Mouse (Mus musculus): Measurements from ENCODE around the gene Arrb1. TPM values are rescaled to one million over a fixed set of nuclear protein-coding genes. Genes with fewer than 3 reads are reported as not detected.

The Arrb1 gene
- polyA plus RNA-seq, 1 experiment, result 14.9 TPM

DNA sequence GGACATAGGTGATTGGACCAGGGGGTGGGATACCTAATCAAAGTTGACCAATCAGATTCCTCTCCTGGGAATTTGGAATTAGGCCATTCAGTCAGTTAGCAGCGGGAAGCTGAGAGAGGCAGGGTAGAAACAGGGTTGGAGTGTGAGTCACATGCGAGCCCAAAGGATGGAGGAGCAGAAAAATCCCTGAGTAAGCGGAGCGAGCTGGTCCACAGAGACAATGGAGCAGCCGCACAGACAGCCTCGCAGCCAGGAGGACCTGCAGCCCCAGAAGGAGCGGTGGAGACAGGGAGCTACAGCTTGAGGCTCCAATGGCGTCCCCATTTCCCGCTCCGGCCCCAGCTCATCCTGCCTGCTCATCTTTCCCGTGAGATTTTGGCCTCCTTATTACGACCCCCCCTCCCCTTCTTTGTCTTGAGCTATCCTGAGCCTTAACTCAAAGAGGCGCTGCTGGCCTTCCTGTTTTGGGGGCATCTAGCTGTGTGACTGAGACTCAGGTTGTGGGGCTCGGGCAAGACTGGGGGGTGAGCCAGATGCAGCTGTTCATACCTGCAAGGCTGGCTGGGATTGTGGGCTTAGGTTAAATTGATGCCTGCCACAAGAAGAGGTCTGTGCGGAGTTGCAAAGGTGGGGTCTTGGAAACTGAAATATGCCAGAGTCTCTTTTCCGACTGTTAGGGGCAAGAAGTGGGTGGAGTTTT is 44.4 kb downstream of the Arrb1 start:
- Histone ChIP-seq H3K27me3 (ENCODE audit: control insufficient read depth, insufficient read depth, low read length) (no peaks in the 10 kb centered on the region), H3K4me3 (ENCODE audit: control insufficient read depth, low read depth, low read length) (no peak overlapping the region), H3K4me1 (ENCODE audit: control insufficient read depth, insufficient read depth, low read length) (peaks cover 3% of the 10 kb centered on the region), H3K36me3 (ENCODE audit: control insufficient read depth, insufficient read depth, low read length) (no peaks in the 10 kb centered on the region), H3K27ac (ENCODE audit: control insufficient read depth, insufficient read depth, low read depth, low read length) (no peak overlapping the region)
- no peak for TF ChIP-seq POLR2A (IDR thresholded peaks at IDR 0.05; ENCODE audit: control insufficient read depth, low read depth, low read length)
- TF ChIP-seq CTCF (IDR thresholded peaks at IDR 0.05; ENCODE audit: control insufficient read depth, insufficient read depth, insufficient replicate concordance, low read depth, low read length), result no peak

DNA sequence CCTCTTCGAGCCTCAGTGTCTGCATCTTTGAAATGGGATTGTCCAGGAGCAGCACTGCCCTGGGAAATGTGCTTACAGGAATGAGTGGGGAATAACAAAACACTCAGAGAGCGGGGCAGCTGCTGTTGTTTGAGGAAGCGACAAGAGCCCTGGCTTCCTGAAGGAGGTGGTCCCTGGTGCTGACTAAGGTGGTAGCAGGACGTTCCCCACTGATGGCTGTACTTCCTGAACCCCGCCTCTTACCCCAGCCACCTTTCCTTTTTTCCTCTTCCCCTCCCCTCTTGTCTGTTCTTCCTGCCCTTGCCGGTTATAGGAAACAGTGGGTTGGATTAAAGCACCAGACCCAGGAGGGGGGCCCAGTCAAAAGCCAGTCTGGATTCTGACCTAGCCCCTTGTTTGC is 45.0 kb downstream of the Arrb1 start:
- TF ChIP-seq CTCF (IDR thresholded peaks at IDR 0.05; ENCODE audit: control insufficient read depth, insufficient read depth, insufficient replicate concordance, low read depth, low read length), result no peak
- no peak for TF ChIP-seq POLR2A (IDR thresholded peaks at IDR 0.05; ENCODE audit: control insufficient read depth, low read depth, low read length)
- Histone ChIP-seq H3K27me3 (ENCODE audit: control insufficient read depth, insufficient read depth, low read length) (no peaks in the 10 kb centered on the region), H3K27ac (ENCODE audit: control insufficient read depth, insufficient read depth, low read depth, low read length) (no peak overlapping the region), H3K36me3 (ENCODE audit: control insufficient read depth, insufficient read depth, low read length) (no peaks in the 10 kb centered on the region), H3K4me1 (ENCODE audit: control insufficient read depth, insufficient read depth, low read length) (no peaks in the 10 kb centered on the region; the same call in 1 of the 2 replicates), H3K4me3 (ENCODE audit: control insufficient read depth, low read depth, low read length) (no peak overlapping the region)

DNA sequence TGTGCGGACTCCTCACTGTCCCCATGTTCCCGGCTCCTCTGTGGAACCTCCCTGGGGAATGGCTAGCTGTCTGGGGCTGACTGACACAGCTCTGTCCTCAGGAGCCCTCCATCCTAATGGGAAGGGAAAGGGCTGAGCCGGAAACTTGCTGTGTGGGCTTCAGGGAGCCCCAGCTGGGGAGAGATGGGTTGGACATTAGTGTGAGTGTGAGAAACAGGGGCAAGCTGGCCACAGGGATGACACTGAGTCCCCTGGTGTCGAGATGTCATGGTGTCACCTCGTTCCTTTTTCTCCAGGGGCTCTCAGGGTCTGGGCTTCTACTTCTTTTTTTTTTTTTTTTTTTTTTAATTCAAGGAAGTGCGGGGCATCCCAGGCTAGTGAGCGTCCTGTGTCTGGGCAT is 47.0 kb downstream of the Arrb1 start:
- Histone ChIP-seq H3K4me1 (ENCODE audit: control insufficient read depth, insufficient read depth, low read length) (no peaks in the 10 kb centered on the region; the same call in 1 of the 2 replicates), H3K4me3 (ENCODE audit: control insufficient read depth, low read depth, low read length) (no peak overlapping the region), H3K27me3 (ENCODE audit: control insufficient read depth, insufficient read depth, low read length) (no peaks in the 10 kb centered on the region), H3K36me3 (ENCODE audit: control insufficient read depth, insufficient read depth, low read length) (no peaks in the 10 kb centered on the region), H3K27ac (ENCODE audit: control insufficient read depth, insufficient read depth, low read depth, low read length) (no peak overlapping the region)
- TF ChIP-seq CTCF (IDR thresholded peaks at IDR 0.05; ENCODE audit: control insufficient read depth, insufficient read depth, insufficient replicate concordance, low read depth, low read length) (no peak), POLR2A (IDR thresholded peaks at IDR 0.05; ENCODE audit: control insufficient read depth, low read depth, low read length) (no peak)

DNA sequence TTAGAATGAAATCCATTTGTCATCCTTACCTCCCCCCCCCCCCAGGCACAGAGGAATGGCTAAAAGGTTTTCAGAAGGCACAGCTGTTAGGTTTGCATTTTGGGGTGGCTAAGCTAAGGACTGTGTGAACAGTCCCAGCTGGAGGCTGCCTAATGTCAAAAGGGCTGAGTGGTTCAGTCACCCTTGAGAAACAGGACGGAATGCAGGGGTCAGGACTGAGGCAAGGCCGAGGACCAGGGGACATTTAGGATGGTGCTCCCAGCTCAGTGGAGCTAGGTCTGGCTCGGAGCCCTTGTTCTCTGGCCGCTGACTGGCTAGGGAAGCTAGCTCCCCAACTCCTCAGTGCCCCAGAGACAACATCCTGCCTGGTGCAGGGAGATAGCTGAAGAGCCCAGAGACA is 47.6 kb downstream of the Arrb1 start:
- Histone ChIP-seq H3K36me3 (ENCODE audit: control insufficient read depth, insufficient read depth, low read length) (no peaks in the 10 kb centered on the region), H3K27ac (ENCODE audit: control insufficient read depth, insufficient read depth, low read depth, low read length) (no peak overlapping the region), H3K27me3 (ENCODE audit: control insufficient read depth, insufficient read depth, low read length) (no peaks in the 10 kb centered on the region), H3K4me3 (ENCODE audit: control insufficient read depth, low read depth, low read length) (no peak overlapping the region), H3K4me1 (ENCODE audit: control insufficient read depth, insufficient read depth, low read length) (no peaks in the 10 kb centered on the region; the same call in 1 of the 2 replicates)
- TF ChIP-seq POLR2A (IDR thresholded peaks at IDR 0.05; ENCODE audit: control insufficient read depth, low read depth, low read length) (no peak), CTCF (IDR thresholded peaks at IDR 0.05; ENCODE audit: control insufficient read depth, insufficient read depth, insufficient replicate concordance, low read depth, low read length) (no peak)

DNA sequence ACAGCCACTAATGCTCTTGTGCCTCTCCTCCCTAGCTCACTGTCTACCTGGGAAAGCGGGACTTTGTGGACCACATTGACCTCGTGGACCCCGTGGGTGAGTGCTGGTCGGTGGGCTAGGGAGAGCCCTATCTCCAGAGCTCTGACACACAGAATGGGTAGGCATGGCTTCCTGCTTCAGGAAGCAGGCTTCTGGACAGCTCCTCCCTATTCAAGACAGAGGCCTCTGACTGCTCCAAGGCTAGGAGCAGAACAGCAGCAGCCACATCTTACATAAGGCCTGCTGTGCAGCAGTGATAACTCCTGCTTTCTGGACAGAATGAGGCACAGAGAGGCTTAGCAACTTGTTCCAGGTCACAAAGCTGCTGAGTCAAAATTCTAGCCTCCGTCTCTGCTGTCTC is 48.4 kb downstream of the Arrb1 start:
- no peak for TF ChIP-seq POLR2A (IDR thresholded peaks at IDR 0.05; ENCODE audit: control insufficient read depth, low read depth, low read length)
- no peak for TF ChIP-seq CTCF (IDR thresholded peaks at IDR 0.05; ENCODE audit: control insufficient read depth, insufficient read depth, insufficient replicate concordance, low read depth, low read length)
- Histone ChIP-seq H3K36me3 (ENCODE audit: control insufficient read depth, insufficient read depth, low read length) (no peaks in the 10 kb centered on the region), H3K27ac (ENCODE audit: control insufficient read depth, insufficient read depth, low read depth, low read length) (no peak overlapping the region), H3K4me3 (ENCODE audit: control insufficient read depth, low read depth, low read length) (no peak overlapping the region), H3K27me3 (ENCODE audit: control insufficient read depth, insufficient read depth, low read length) (no peaks in the 10 kb centered on the region), H3K4me1 (ENCODE audit: control insufficient read depth, insufficient read depth, low read length) (no peaks in the 10 kb centered on the region; the same call in 1 of the 2 replicates)

DNA sequence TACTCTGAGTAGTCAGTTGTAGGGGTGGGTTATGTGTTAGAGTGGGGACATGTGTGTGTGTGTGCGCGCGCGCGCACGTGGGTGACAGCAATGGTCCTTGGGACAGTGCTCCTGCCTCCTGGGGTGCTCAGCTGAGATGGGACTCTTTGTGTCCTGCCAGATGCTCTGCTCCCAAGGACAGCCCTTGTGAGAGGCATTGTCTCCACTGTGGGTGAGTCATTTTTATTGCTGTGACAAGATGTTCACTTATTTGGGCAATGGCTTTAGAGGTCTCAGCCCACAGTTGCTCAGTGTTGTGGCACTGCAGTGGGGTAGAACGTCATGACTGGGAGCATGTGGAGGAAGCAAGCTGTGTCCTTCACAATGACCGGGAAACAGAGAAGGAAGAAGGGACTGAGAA is 50.7 kb downstream of the Arrb1 start:
- Histone ChIP-seq H3K36me3 (ENCODE audit: control insufficient read depth, insufficient read depth, low read length) (no peaks in the 10 kb centered on the region), H3K4me1 (ENCODE audit: control insufficient read depth, insufficient read depth, low read length) (no peaks in the 10 kb centered on the region), H3K27me3 (ENCODE audit: control insufficient read depth, insufficient read depth, low read length) (no peaks in the 10 kb centered on the region), H3K27ac (ENCODE audit: control insufficient read depth, insufficient read depth, low read depth, low read length) (no peak overlapping the region), H3K4me3 (ENCODE audit: control insufficient read depth, low read depth, low read length) (no peak overlapping the region)
- no peak for TF ChIP-seq POLR2A (IDR thresholded peaks at IDR 0.05; ENCODE audit: control insufficient read depth, low read depth, low read length)
- TF ChIP-seq CTCF (IDR thresholded peaks at IDR 0.05; ENCODE audit: control insufficient read depth, insufficient read depth, insufficient replicate concordance, low read depth, low read length), result no peak

DNA sequence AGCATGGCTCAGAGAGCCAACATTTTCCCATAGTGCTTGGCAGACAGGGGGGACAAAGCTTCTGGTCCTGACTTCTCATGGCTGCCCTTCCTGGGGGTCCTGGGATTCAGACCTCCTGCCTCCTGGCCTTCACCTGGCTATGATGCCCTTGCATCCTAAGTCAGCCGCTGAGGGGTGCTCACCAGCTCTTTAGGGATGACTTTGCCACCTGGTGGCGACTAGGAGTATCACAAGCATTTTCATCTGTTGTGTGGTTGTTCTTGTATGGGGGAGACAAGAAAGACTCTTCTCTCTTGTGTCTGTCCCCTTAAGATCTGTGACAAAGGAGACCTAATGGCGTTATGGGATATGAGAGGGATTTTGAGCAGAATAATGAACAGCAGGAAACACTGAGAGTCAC is 54.8 kb downstream of the Arrb1 start:
- no peaks in the 10 kb centered on the region for H3K36me3 ChIP-seq (ENCODE audit: control insufficient read depth, insufficient read depth, low read length)
- no peak overlapping the region for H3K4me3 ChIP-seq (ENCODE audit: control insufficient read depth, low read depth, low read length)
- H3K27ac ChIP-seq (ENCODE audit: control insufficient read depth, insufficient read depth, low read depth, low read length), result no peak overlapping the region
- no peaks in the 10 kb centered on the region for H3K27me3 ChIP-seq (ENCODE audit: control insufficient read depth, insufficient read depth, low read length)
- TF ChIP-seq POLR2A (IDR thresholded peaks at IDR 0.05; ENCODE audit: control insufficient read depth, low read depth, low read length) (no peak), CTCF (IDR thresholded peaks at IDR 0.05; ENCODE audit: control insufficient read depth, insufficient read depth, insufficient replicate concordance, low read depth, low read length) (peak; percentile 48; the same call in 1 of the 2 replicates)
- no peaks in the 10 kb centered on the region for H3K4me1 ChIP-seq (ENCODE audit: control insufficient read depth, insufficient read depth, low read length)

All from testis, adult 2 months (tissue).